Mouse (Mus musculus): Measurements from ENCODE around the gene Gm6899. TPM values are rescaled to one million over a fixed set of nuclear protein-coding genes. Genes with fewer than 3 reads are reported as not detected.
A peak's percentile ranks its signal among the peaks of the same experiment; 100 is the strongest.

The Gm6899 gene
- polyA plus RNA-seq (2016; fragmentation: Nextera tagmentation; extraction: Ambion mirVana) = 0.58 TPM in 1 of 2 replicates, not detected in the other

GRCm38 (mm10) chr11:26593061-26594059, at the start of gene Gm6899, which contains the start of gene Vrk2:
Gene Gm6899 (plus strand): TSS chr11:26593241.
Gene Vrk2 (minus strand): TSS chr11:26593999.
- Histone ChIP-seq H3K4me1 (peaks cover 6% of the 10 kb centered on the region), H3K9me3 (no peaks in the 10 kb centered on the region), H3K36me3 (no peaks in the 10 kb centered on the region), H3K4me2 (replicated peaks) (peak within 1 kb of the TSS; percentile 56), H3K9ac (peak within 1 kb of the TSS; percentile 80), H3K27me3 (no peaks in the 10 kb centered on the region), H3K27ac (peak within 1 kb of the TSS; percentile 79), H3K4me3 (peak within 1 kb of the TSS; percentile 75)
- WGBS = under 1% methylated on average over 54 of the region's 60 CpGs
- peak; percentile 99 for ATAC-seq (ENCODE audit: insufficient number of reproducible peaks, insufficient read depth, low FRiP score, low TSS enrichment)

GRCm38 (mm10) chr11:26551551-26551950, 41.5 kb upstream of the Gm6899 start:
- Histone ChIP-seq H3K36me3 (0 out of 2 replicates have a peak, but pooled peaks cover 3% of the 10 kb centered on the region), H3K4me2 (replicated peaks) (no peak overlapping the region), H3K4me3 (no peak overlapping the region), H3K27ac (no peak overlapping the region), H3K27me3 (no peaks in the 10 kb centered on the region), H3K4me1 (no peaks in the 10 kb centered on the region), H3K9ac (no peak overlapping the region), H3K9me3 (no peaks in the 10 kb centered on the region)
- no peak for ATAC-seq (ENCODE audit: insufficient number of reproducible peaks, insufficient read depth, low FRiP score, low TSS enrichment)
- 91% methylated on average over 3 of the region's 3 CpGs for WGBS

- no peak for ATAC-seq (ENCODE audit: insufficient number of reproducible peaks, insufficient read depth, low FRiP score, low TSS enrichment)
- Histone ChIP-seq H3K9ac (no peak overlapping the region), H3K27me3 (no peaks in the 10 kb centered on the region), H3K4me3 (no peak overlapping the region), H3K27ac (no peak overlapping the region), H3K4me2 (replicated peaks) (no peak overlapping the region), H3K4me1 (no peaks in the 10 kb centered on the region), H3K9me3 (no peaks in the 10 kb centered on the region), H3K36me3 (no peaks in the 10 kb centered on the region)
- WGBS = 83% methylated on average over 17 of the region's 17 CpGs
These were observed 7.4 kb upstream of the Gm6899 start for GRCm38 (mm10) chr11:26585409-26586366.

- no peak for ATAC-seq (ENCODE audit: insufficient number of reproducible peaks, insufficient read depth, low FRiP score, low TSS enrichment)
- Histone ChIP-seq H3K27ac (no peak overlapping the region), H3K4me3 (no peak overlapping the region), H3K27me3 (no peaks in the 10 kb centered on the region), H3K4me1 (no peaks in the 10 kb centered on the region), H3K4me2 (replicated peaks) (no peak overlapping the region), H3K36me3 (no peaks in the 10 kb centered on the region), H3K9ac (no peak overlapping the region), H3K9me3 (no peaks in the 10 kb centered on the region)
- WGBS = 84% methylated on average over 6 of the region's 6 CpGs
These were observed 6.5 kb upstream of the Gm6899 start for GRCm38 (mm10) chr11:26586367-26587183.

- Histone ChIP-seq H3K4me3 (no peak overlapping the region), H3K27me3 (no peaks in the 10 kb centered on the region), H3K4me2 (replicated peaks) (no peak overlapping the region), H3K27ac (no peak overlapping the region), H3K9ac (no peak overlapping the region), H3K9me3 (no peaks in the 10 kb centered on the region), H3K36me3 (no peaks in the 10 kb centered on the region), H3K4me1 (no peaks in the 10 kb centered on the region)
- ATAC-seq (ENCODE audit: insufficient number of reproducible peaks, insufficient read depth, low FRiP score, low TSS enrichment) = no peak
- WGBS = 96% methylated on average over 1 of the region's 1 CpGs
These were observed 5.9 kb upstream of the Gm6899 start for GRCm38 (mm10) chr11:26587184-26587524.

GRCm38 (mm10) chr11:26592395-26593053, 517 bp upstream of the Gm6899 start:
- Histone ChIP-seq H3K27ac (0 out of 2 replicates have a peak overlapping the region, but pooled peaks have one; percentile 79), H3K4me3 (peak overlapping the region; percentile 75), H3K36me3 (no peaks in the 10 kb centered on the region), H3K27me3 (no peaks in the 10 kb centered on the region), H3K9me3 (no peaks in the 10 kb centered on the region), H3K4me1 (peaks cover 6% of the 10 kb centered on the region), H3K4me2 (replicated peaks) (peak overlapping the region; percentile 56), H3K9ac (peak overlapping the region; percentile 80)
- 27% methylated on average over 6 of the region's 6 CpGs for WGBS
- no peak for ATAC-seq (ENCODE audit: insufficient number of reproducible peaks, insufficient read depth, low FRiP score, low TSS enrichment)

GRCm38 (mm10) chr11:26594487-26594886, 1.4 kb downstream of the Gm6899 start:
- peaks cover 6% of the 10 kb centered on the region for H3K4me1 ChIP-seq
- 80% methylated on average over 1 of the region's 1 CpGs for WGBS
- no peak overlapping the region for H3K27ac ChIP-seq
- H3K36me3 ChIP-seq = no peaks in the 10 kb centered on the region
- no peaks in the 10 kb centered on the region for H3K9me3 ChIP-seq
- H3K4me3 ChIP-seq = no peak overlapping the region
- no peak for ATAC-seq (ENCODE audit: insufficient number of reproducible peaks, insufficient read depth, low FRiP score, low TSS enrichment)
- no peak overlapping the region for H3K4me2 ChIP-seq (replicated peaks)
- no peaks in the 10 kb centered on the region for H3K27me3 ChIP-seq
- H3K9ac ChIP-seq = no peak overlapping the region

- H3K27ac ChIP-seq = no peak overlapping the region
- no peaks in the 10 kb centered on the region for H3K9me3 ChIP-seq
- no peak overlapping the region for H3K4me2 ChIP-seq (replicated peaks)
- no peak for ATAC-seq (ENCODE audit: insufficient number of reproducible peaks, insufficient read depth, low FRiP score, low TSS enrichment)
- H3K4me3 ChIP-seq = no peak overlapping the region
- peaks cover 6% of the 10 kb centered on the region for H3K4me1 ChIP-seq
- 97% methylated on average over 1 of the region's 1 CpGs for whole genome bisulfite sequencing
- H3K27me3 ChIP-seq = no peaks in the 10 kb centered on the region
- no peaks in the 10 kb centered on the region for H3K36me3 ChIP-seq
- H3K9ac ChIP-seq = no peak overlapping the region
These were observed 3.1 kb downstream of the Gm6899 start for GRCm38 (mm10) chr11:26596186-26596585.

- Histone ChIP-seq H3K9ac (no peak overlapping the region), H3K9me3 (no peaks in the 10 kb centered on the region), H3K4me3 (no peak overlapping the region), H3K4me2 (replicated peaks) (no peak overlapping the region), H3K36me3 (no peaks in the 10 kb centered on the region), H3K27me3 (no peaks in the 10 kb centered on the region), H3K4me1 (peaks cover 6% of the 10 kb centered on the region), H3K27ac (no peak overlapping the region)
- ATAC-seq (ENCODE audit: insufficient number of reproducible peaks, insufficient read depth, low FRiP score, low TSS enrichment) = no peak
- WGBS = 66% methylated on average over 6 of the region's 6 CpGs
These were observed 4.1 kb downstream of the Gm6899 start for GRCm38 (mm10) chr11:26597145-26597544.

- Histone ChIP-seq H3K27me3 (no peaks in the 10 kb centered on the region), H3K4me3 (no peak overlapping the region)
These were observed 4.7 kb downstream of the Gm6899 start for GRCm38 (mm10) chr11:26597761-26598160.

More at GRCm38 (mm10) chr11:26597761-26598160, 4.7 kb downstream of the Gm6899 start:
- 82% methylated on average over 6 of the region's 6 CpGs for WGBS
- Histone ChIP-seq H3K27ac (no peak overlapping the region), H3K9ac (no peak overlapping the region), H3K9me3 (no peaks in the 10 kb centered on the region), H3K4me2 (replicated peaks) (no peak overlapping the region), H3K36me3 (no peaks in the 10 kb centered on the region), H3K4me1 (no peaks in the 10 kb centered on the region)
- ATAC-seq (ENCODE audit: insufficient number of reproducible peaks, insufficient read depth, low FRiP score, low TSS enrichment) = no peak

Data from embryonic facial prominence, embryonic 12.5 days (tissue).